Comparison of ENCODE assay signal across 13 mouse cellular contexts in genomic region chr15:85928161-85928560, GRCm38 (mm10). TPM values are rescaled to one million over a fixed set of nuclear protein-coding genes. Genes with fewer than 3 reads are reported as not detected.
A peak's percentile ranks its signal among the peaks of the same experiment; 100 is the strongest.
DNase-seq lines count a peak whose midpoint lies in the region.
"Had no signal": no experiment of that assay in that cellular context is flagged by ENCODE, and none has a peak within 500 bp of the region (broad histone marks: within the 10 kb centered on the region; RNA-seq: fewer than 3 reads in every experiment).

No protein-coding gene starts in this region.

- intact Hi-C loops in heart, postnatal 10 days (cut with DNase I) = no loop called here
- intact Hi-C loops in left cerebral cortex, postnatal 4 days (cut with DNase I) = no loop called here

- DNase-seq in adrenal gland, postnatal 14 days = peak; percentile 67
- no peak for DNase-seq in adrenal gland, postnatal 4 days (ENCODE audit: low spot score in 2 of 2)
- DNase-seq in heart, postnatal 10 days = peak; percentile 19 to 24
- no peak for DNase-seq in heart, adult 8-10 months (ENCODE audit: low spot score)
- DNase-seq in thymus, postnatal 25 days = peak; percentile 11
- DNase-seq in thymus, adult 18-20 months = no peak
- no peak for DNase-seq in left cerebral cortex, postnatal 4 days
- DNase-seq: cerebellum, adult 11-12 months; cerebellum, adult 9-10 months; cerebellum, postnatal 36 days; forebrain, postnatal 0 days; gastrocnemius, postnatal 14 days; heart, postnatal 36 days had no signal

RNA-seq across cellular contexts. Expression of gene Trmu, which starts 49.0 kb away (rescaled TPM):
- 32.1 and 34.9 TPM in 2 replicates for total RNA-seq in adrenal gland, postnatal 14 days (2021)
- 10 to 100 TPM; 50.2 to 51.1 TPM for total RNA-seq in adrenal gland, postnatal 4 days (2021)
- 10 to 100 TPM; 30.5 to 32.9 TPM for total RNA-seq in heart, postnatal 10 days (2021)
- 10 to 100 TPM; 12.6 to 23.9 (median 18.2) TPM for total RNA-seq in heart, adult 8-10 months (2022)
- 10 to 100 TPM; 36.2 to 37.8 TPM for total RNA-seq in left cerebral cortex, postnatal 4 days (2021)

Comparison
In these comparisons a context has a peak if more than half of its experiments do, and no peak if none do; other contexts are left out.
1. DNase-seq: peak in adrenal gland, postnatal 14 days (single experiment), heart, postnatal 10 days (2 of 2) and thymus, postnatal 25 days (single experiment); none in adrenal gland, postnatal 4 days (0 of 2), heart, adult 8-10 months (single experiment), thymus, adult 18-20 months (0 of 2) and left cerebral cortex, postnatal 4 days (single experiment).